Mouse (Mus musculus): ENCODE data around the gene Ubap2.

DNA sequence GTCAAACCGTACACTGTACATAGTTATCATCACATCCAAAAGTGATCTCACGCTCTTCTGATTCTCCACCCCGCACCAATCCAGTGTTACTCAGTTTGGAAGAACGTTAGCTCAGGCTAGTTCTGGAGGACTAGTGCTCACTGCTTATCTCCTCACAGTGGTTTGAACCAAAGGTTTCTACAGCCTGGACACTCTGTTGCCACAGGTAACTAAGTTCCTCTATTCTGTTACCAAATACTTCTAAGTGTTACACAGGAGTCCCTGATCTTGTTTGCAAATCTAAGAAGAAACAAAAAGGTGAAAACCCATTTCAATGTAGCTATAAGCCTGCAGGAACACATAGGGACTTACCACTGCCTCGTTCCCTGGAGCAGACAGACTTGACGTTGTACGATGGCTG is 21.0 kb upstream of the Ubap2 start:
- no peak for TF ChIP-seq CTCF (IDR thresholded peaks at IDR 0.05)
- no peak for TF ChIP-seq POLR2A (IDR thresholded peaks at IDR 0.05; ENCODE audit: insufficient read depth, low read depth, low read length)
- TF ChIP-seq EP300 (IDR thresholded peaks at IDR 0.05; ENCODE audit: insufficient read depth, low read depth, low read length): no peak

All from heart, adult 2 months (tissue).